Mouse (Mus musculus) heart, embryonic 15.5 days (tissue): ENCODE measurements around the gene Zfp512b. TPM values are rescaled to one million over a fixed set of nuclear protein-coding genes. Genes with fewer than 3 reads are reported as not detected.
A peak's percentile ranks its signal among the peaks of the same experiment; 100 is the strongest.

Source experiments
- ATAC-seq: fragments of 200-750 bp; cut with Nextera tagmentation; replicated peaks from 2 replicates; pipeline ENCODE4 v1.8.0; 2017; ENCODE audit warnings: low read depth, moderate TSS enrichment; ENCODE audit not compliant: insufficient number of reproducible peaks, insufficient read depth, low FRiP score
- H3K27ac ChIP-seq: fragments of 300-500 bp; sonication (generic); 2 replicates; pipeline ENCODE4 v1.5.1; 2015; ENCODE audit warnings: mild to moderate bottlenecking, inconsistent platforms
- H3K27me3 ChIP-seq: fragments of 300-500 bp; sonication (generic); 2 replicates; pipeline ENCODE4 v1.6.1; 2015; ENCODE audit warnings: inconsistent platforms
- H3K36me3 ChIP-seq: fragments of 300-500 bp; sonication (generic); 2 replicates; pipeline ENCODE4 v1.6.1; 2015; ENCODE audit warnings: mild to moderate bottlenecking, inconsistent platforms
- H3K4me1 ChIP-seq: fragments of 300-500 bp; sonication (generic); replicated peaks from 2 replicates; pipeline ENCODE4 v1.6.1; 2015; ENCODE audit warnings: inconsistent platforms
- H3K4me2 ChIP-seq: fragments of 300-500 bp; sonication (generic); 2 replicates; pipeline ENCODE4 v1.6.1; 2015; ENCODE audit warnings: inconsistent platforms, mild to moderate bottlenecking, moderate library complexity
- H3K4me3 ChIP-seq: fragments of 300-500 bp; sonication (generic); 2 replicates; pipeline ENCODE4 v1.5.1; 2015; ENCODE audit warnings: mild to moderate bottlenecking, inconsistent platforms
- H3K9ac ChIP-seq: fragments of 300-500 bp; sonication (generic); 2 replicates; pipeline ENCODE4 v1.6.1; 2015; ENCODE audit warnings: mild to moderate bottlenecking, inconsistent platforms
- H3K9me3 ChIP-seq: fragments of 300-500 bp; sonication (generic); replicated peaks from 2 replicates; pipeline ENCODE4 v1.6.1; 2016; ENCODE audit warnings: inconsistent platforms
- WGBS: fragments of 180-500 bp; shearing (Covaris S2); methylation state at CpG from one replicate; pipeline ENCODE4 v1.1.7; 2015; ENCODE audit warnings: mixed read lengths; 5-methylcytosine and 5-hydroxymethylcytosine counted together
- polyA plus RNA-seq: library from polyadenylated mRNA; unstranded; fragments of >200 nt; fragmentation: Nextera tagmentation; extraction: Ambion mirVana; gene quantifications from 2 replicates; pipeline ENCODE4 v1.2.1, GENCODE M21; 2015

Gene Zfp512b
- polyA plus RNA-seq, 1 experiment from 2014 or later, result 23.1 TPM

GRCm38 (mm10) chr2:181588229-181588780, 4.3 kb downstream of the Zfp512b start:
- no peak overlapping the region for H3K4me2 ChIP-seq
- H3K4me3 ChIP-seq, result no peak overlapping the region
- H3K4me1 ChIP-seq, result peaks cover 13% of the 10 kb centered on the region
- ATAC-seq, result no peak
- no peaks in the 10 kb centered on the region for H3K27me3 ChIP-seq
- H3K9ac ChIP-seq, result no peak overlapping the region
- H3K27ac ChIP-seq, result no peak overlapping the region
- peaks cover 66% of the 10 kb centered on the region for H3K36me3 ChIP-seq
- H3K9me3 ChIP-seq, result no peaks in the 10 kb centered on the region
- 89% methylated on average over 11 of the region's 11 CpGs for WGBS

GRCm38 (mm10) chr2:181587796-181588195, 4.8 kb downstream of the Zfp512b start:
- 81% methylated on average over 6 of the region's 6 CpGs for whole genome bisulfite sequencing
- H3K36me3 ChIP-seq, result peaks cover 66% of the 10 kb centered on the region
- H3K27ac ChIP-seq, result no peak overlapping the region

GRCm38 (mm10) chr2:181586124-181586523, 6.5 kb downstream of the Zfp512b start:
- no peak overlapping the region for H3K9ac ChIP-seq
- no peak overlapping the region for H3K4me2 ChIP-seq
- ATAC-seq, result no peak
- H3K4me1 ChIP-seq, result peaks cover 5% of the 10 kb centered on the region; the same call in 1 of the 2 replicates
- H3K27me3 ChIP-seq, result no peaks in the 10 kb centered on the region
- no peak overlapping the region for H3K27ac ChIP-seq
- peaks cover 66% of the 10 kb centered on the region for H3K36me3 ChIP-seq
- no peak overlapping the region for H3K4me3 ChIP-seq
- WGBS, result 94% methylated on average over 3 of the region's 3 CpGs
- H3K9me3 ChIP-seq, result no peaks in the 10 kb centered on the region

More at GRCm38 (mm10) chr2:181587796-181588195, 4.8 kb downstream of the Zfp512b start:
- Histone ChIP-seq H3K4me2 (no peak overlapping the region), H3K27me3 (no peaks in the 10 kb centered on the region), H3K9ac (no peak overlapping the region), H3K4me3 (no peak overlapping the region), H3K9me3 (no peaks in the 10 kb centered on the region), H3K4me1 (peaks cover 9% of the 10 kb centered on the region)
- no peak for ATAC-seq

GRCm38 (mm10) chr2:181585506-181585905, 7.1 kb downstream of the Zfp512b start:
- H3K36me3 ChIP-seq, result peaks cover 65% of the 10 kb centered on the region
- no peak for ATAC-seq
- peaks cover 8% of the 10 kb centered on the region for H3K4me1 ChIP-seq
- no peak overlapping the region for H3K4me3 ChIP-seq
- no peak overlapping the region for H3K4me2 ChIP-seq
- no peak overlapping the region for H3K27ac ChIP-seq
- no peaks in the 10 kb centered on the region for H3K27me3 ChIP-seq
- no peaks in the 10 kb centered on the region for H3K9me3 ChIP-seq
- WGBS, result 87% methylated on average over 5 of the region's 5 CpGs
- no peak overlapping the region for H3K9ac ChIP-seq

GRCm38 (mm10) chr2:181584411-181584942, 8.1 kb downstream of the Zfp512b start, which contains the start of gene Uckl1:
Gene Uckl1 (minus strand): TSS chr2:181584892.
- no peak for ATAC-seq
- Histone ChIP-seq H3K36me3 (peaks cover 56% of the 10 kb centered on the region), H3K9ac (no peak within 1 kb of the TSS), H3K9me3 (no peaks in the 10 kb centered on the region), H3K4me1 (peaks cover 19% of the 10 kb centered on the region), H3K27ac (no peak within 1 kb of the TSS), H3K4me2 (no peak within 1 kb of the TSS), H3K4me3 (no peak within 1 kb of the TSS), H3K27me3 (no peaks in the 10 kb centered on the region)
- WGBS, result 90% methylated on average over 4 of the region's 4 CpGs

- Histone ChIP-seq H3K9me3 (no peaks in the 10 kb centered on the region), H3K4me3 (no peak overlapping the region), H3K27ac (no peak overlapping the region), H3K36me3 (peaks cover 48% of the 10 kb centered on the region), H3K9ac (no peak overlapping the region), H3K4me1 (peaks cover 27% of the 10 kb centered on the region), H3K4me2 (no peak overlapping the region), H3K27me3 (no peaks in the 10 kb centered on the region)
- ATAC-seq, result no peak
- WGBS, result 84% methylated on average over 3 of the region's 3 CpGs
Measured at GRCm38 (mm10) chr2:181583460-181584257, 8.9 kb downstream of the Zfp512b start.

GRCm38 (mm10) chr2:181582939-181583338, 9.7 kb downstream of the Zfp512b start:
- no peaks in the 10 kb centered on the region for H3K27me3 ChIP-seq
- no peak for ATAC-seq
- H3K9ac ChIP-seq, result no peak overlapping the region
- no peaks in the 10 kb centered on the region for H3K9me3 ChIP-seq
- H3K4me2 ChIP-seq, result no peak overlapping the region
- no peak overlapping the region for H3K4me3 ChIP-seq
- H3K36me3 ChIP-seq, result peaks cover 41% of the 10 kb centered on the region
- H3K4me1 ChIP-seq, result peaks cover 34% of the 10 kb centered on the region
- no peak overlapping the region for H3K27ac ChIP-seq
- 77% methylated on average over 1 of the region's 1 CpGs for WGBS

GRCm38 (mm10) chr2:181582358-181582757, 10.2 kb downstream of the Zfp512b start:
- Histone ChIP-seq H3K9ac (peak overlapping the region; percentile 91; the same call in 1 of the 2 replicates), H3K4me2 (peak overlapping the region; percentile 90), H3K9me3 (no peaks in the 10 kb centered on the region), H3K36me3 (peaks cover 36% of the 10 kb centered on the region), H3K4me1 (peaks cover 39% of the 10 kb centered on the region), H3K27ac (peak overlapping the region; percentile 97; the same call in 1 of the 2 replicates), H3K4me3 (peak overlapping the region; percentile 85; the same call in 1 of the 2 replicates), H3K27me3 (no peaks in the 10 kb centered on the region)
- no peak for ATAC-seq
- WGBS, result 79% methylated on average over 2 of the region's 2 CpGs

GRCm38 (mm10) chr2:181581402-181582120, 11.0 kb downstream of the Zfp512b start:
- under 1% methylated on average over 49 of the region's 49 CpGs for WGBS
- ATAC-seq, result peak; percentile 82

GRCm38 (mm10) chr2:181581016-181581401, 11.6 kb downstream of the Zfp512b start:
- H3K4me1 ChIP-seq, result peaks cover 39% of the 10 kb centered on the region
- H3K4me2 ChIP-seq, result peak overlapping the region; percentile 90
- H3K9ac ChIP-seq, result peak overlapping the region; percentile 91
- H3K9me3 ChIP-seq, result no peaks in the 10 kb centered on the region
- H3K36me3 ChIP-seq, result peaks cover 22% of the 10 kb centered on the region
- peak overlapping the region; percentile 85 for H3K4me3 ChIP-seq
- no peaks in the 10 kb centered on the region for H3K27me3 ChIP-seq
- H3K27ac ChIP-seq, result peak overlapping the region; percentile 97
- peak; percentile 78 for ATAC-seq
- under 1% methylated on average over 11 of the region's 11 CpGs for WGBS

More at GRCm38 (mm10) chr2:181581402-181582120, 11.0 kb downstream of the Zfp512b start:
- Histone ChIP-seq H3K4me2 (peak overlapping the region; percentile 90), H3K9me3 (no peaks in the 10 kb centered on the region), H3K36me3 (peaks cover 28% of the 10 kb centered on the region), H3K9ac (peak overlapping the region; percentile 91), H3K4me1 (peaks cover 39% of the 10 kb centered on the region), H3K27ac (peak overlapping the region; percentile 97), H3K4me3 (peak overlapping the region; percentile 85), H3K27me3 (no peaks in the 10 kb centered on the region)
